Mouse (Mus musculus): ENCODE data around the gene Arl6ip5.

DNA sequence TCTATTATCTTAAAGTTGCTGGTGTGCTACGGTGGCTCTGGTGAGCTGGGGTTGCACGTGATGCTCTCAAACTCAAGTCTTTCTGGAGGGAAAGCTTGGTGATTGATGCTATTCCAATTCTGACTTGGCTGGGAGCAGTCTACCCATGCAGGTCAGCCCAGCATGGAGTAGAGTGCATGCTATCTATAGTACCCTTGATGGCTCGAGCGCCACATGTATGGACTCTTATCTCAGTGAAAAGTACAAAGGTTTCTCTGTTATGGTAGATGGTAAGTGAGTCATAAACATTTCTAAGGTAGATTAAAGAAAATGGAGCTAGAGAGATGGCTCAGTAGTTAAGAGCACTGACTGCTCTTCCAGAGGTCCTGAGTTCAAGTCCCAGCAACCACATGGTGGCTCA lies 32.0 kb downstream of the Arl6ip5 start:
- no peak for TF ChIP-seq CTCF (IDR thresholded peaks at IDR 0.05; ENCODE audit: low read depth)
- no peak for TF ChIP-seq EP300 (IDR thresholded peaks at IDR 0.05; ENCODE audit: low read depth)
